Mouse (Mus musculus): Measurements from ENCODE around the gene Tjp2. TPM values are rescaled to one million over a fixed set of nuclear protein-coding genes. Genes with fewer than 3 reads are reported as not detected.

Tjp2 gene
- polyA plus RNA-seq, 1 experiment from 2014 or later: 31.0 TPM

DNA sequence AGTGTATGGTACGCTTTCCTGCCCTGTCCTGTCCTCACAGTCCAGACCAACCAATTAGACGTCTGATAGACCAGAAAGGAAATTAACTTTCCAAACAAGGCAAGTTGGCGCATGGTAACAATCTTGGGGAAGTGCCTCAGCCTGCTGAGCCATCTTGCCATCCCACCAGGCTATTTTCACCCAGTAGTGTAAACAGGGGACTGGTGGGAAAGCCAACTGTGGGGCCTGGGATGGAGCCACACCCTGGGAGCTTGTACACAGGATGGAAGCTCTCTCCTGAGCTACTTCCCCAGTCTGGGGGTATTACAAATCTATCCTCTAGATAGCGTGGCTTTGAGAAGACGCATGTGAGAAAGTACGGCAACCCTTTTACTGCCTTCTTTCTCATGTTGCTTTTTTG, 101.7 kb downstream of the Tjp2 start:
- ATAC-seq (ENCODE audit: low FRiP score, low TSS enrichment): no peak
- H3K4me1 ChIP-seq (ENCODE audit: insufficient read depth, low read length): no peaks in the 10 kb centered on the region
- H3K27ac ChIP-seq (ENCODE audit: low read length): no peak overlapping the region
- H3K9ac ChIP-seq (replicated peaks; ENCODE audit: low read length): no peak overlapping the region
- H3K27me3 ChIP-seq (ENCODE audit: insufficient read depth, low read length): no peaks in the 10 kb centered on the region
- no peak overlapping the region for H3K4me3 ChIP-seq (ENCODE audit: low read length)
- no peak overlapping the region for H3K4me2 ChIP-seq (replicated peaks; ENCODE audit: low read depth, low read length)
- no peaks in the 10 kb centered on the region for H3K9me3 ChIP-seq (ENCODE audit: low read length)
- H3K36me3 ChIP-seq (ENCODE audit: insufficient read depth, low read length): peaks cover 39% of the 10 kb centered on the region
- 94% methylated on average over 6 of the region's 6 CpGs for WGBS

DNA sequence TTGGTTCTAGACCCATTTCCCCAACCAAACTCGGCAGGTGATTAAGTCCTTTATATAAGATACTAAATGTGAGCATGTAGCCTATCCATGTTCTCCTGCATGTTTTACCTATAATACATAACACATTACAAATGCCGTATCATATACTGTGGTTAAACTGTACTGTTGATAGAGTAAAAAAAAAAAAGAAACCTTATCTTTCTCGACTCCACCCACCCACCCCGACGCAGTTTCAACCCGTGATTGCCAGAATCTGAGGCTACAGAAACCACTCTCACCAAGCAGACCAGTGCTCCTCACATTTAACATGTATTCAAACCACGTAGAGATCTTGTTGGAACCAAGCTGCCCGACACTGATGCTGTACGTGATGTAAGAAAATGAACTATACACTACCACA, 102.2 kb downstream of the Tjp2 start:
- H3K9me3 ChIP-seq (ENCODE audit: low read length): no peaks in the 10 kb centered on the region
- H3K36me3 ChIP-seq (ENCODE audit: insufficient read depth, low read length): peaks cover 44% of the 10 kb centered on the region
- H3K9ac ChIP-seq (replicated peaks; ENCODE audit: low read length): no peak overlapping the region
- H3K27ac ChIP-seq (ENCODE audit: low read length): no peak overlapping the region
- no peaks in the 10 kb centered on the region for H3K4me1 ChIP-seq (ENCODE audit: insufficient read depth, low read length)
- H3K4me3 ChIP-seq (ENCODE audit: low read length): no peak overlapping the region
- no peaks in the 10 kb centered on the region for H3K27me3 ChIP-seq (ENCODE audit: insufficient read depth, low read length)
- H3K4me2 ChIP-seq (replicated peaks; ENCODE audit: low read depth, low read length): no peak overlapping the region
- WGBS: 91% methylated on average over 9 of the region's 9 CpGs
- ATAC-seq (ENCODE audit: low FRiP score, low TSS enrichment): no peak

DNA sequence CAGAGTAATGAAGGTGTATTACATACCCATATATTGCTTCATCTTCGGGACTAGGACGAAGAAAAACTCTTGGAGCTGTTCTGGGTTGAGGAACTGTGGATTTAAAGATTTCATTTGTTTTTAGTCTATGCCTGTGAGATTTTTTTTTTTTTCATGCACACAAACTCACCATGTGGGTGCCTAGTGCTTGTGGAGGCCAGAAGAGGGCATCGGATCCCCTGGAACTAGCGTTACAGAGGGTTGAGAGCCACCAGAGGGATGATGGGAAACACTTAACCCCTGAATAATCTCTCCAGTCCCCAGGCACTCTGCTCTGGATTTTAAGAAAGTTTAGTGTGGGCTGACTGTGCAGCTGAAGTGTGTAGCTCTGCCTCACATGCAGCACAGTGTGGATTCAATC, 104.0 kb downstream of the Tjp2 start:
- WGBS: 81% methylated on average over 4 of the region's 4 CpGs
- Histone ChIP-seq H3K4me2 (replicated peaks; ENCODE audit: low read depth, low read length) (no peak overlapping the region), H3K9me3 (ENCODE audit: low read length) (no peaks in the 10 kb centered on the region), H3K27ac (ENCODE audit: low read length) (no peak overlapping the region), H3K4me3 (ENCODE audit: low read length) (no peak overlapping the region), H3K27me3 (ENCODE audit: insufficient read depth, low read length) (no peaks in the 10 kb centered on the region), H3K9ac (replicated peaks; ENCODE audit: low read length) (no peak overlapping the region), H3K4me1 (ENCODE audit: insufficient read depth, low read length) (no peaks in the 10 kb centered on the region), H3K36me3 (ENCODE audit: insufficient read depth, low read length) (peaks cover 47% of the 10 kb centered on the region)
- no peak for ATAC-seq (ENCODE audit: low FRiP score, low TSS enrichment)

DNA sequence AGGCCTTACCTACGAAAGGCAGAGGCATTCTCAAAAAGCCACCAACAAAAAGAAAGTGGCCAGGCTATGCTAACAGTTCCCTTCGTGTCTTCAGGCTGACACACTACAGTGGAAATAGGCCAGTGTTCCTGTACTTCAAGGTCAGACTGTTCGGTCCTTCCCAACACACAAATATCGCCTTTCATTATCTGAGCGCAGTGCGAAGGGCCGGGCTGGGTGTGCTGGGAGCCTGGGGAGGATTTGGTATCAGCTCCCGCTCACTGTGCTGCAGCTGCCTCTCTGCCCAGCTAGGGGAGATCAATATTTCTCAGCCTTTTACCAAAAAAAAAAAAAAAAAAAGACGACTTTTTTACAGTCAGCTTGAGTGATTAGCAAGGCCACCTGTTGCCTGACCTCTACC, 106.1 kb downstream of the Tjp2 start:
- H3K27ac ChIP-seq (ENCODE audit: low read length): no peak overlapping the region
- no peak overlapping the region for H3K9ac ChIP-seq (replicated peaks; ENCODE audit: low read length)
- H3K4me3 ChIP-seq (ENCODE audit: low read length): no peak overlapping the region
- H3K27me3 ChIP-seq (ENCODE audit: insufficient read depth, low read length): no peaks in the 10 kb centered on the region
- WGBS: 53% methylated on average over 9 of the region's 9 CpGs
- no peak for ATAC-seq (ENCODE audit: low FRiP score, low TSS enrichment)
- no peak overlapping the region for H3K4me2 ChIP-seq (replicated peaks; ENCODE audit: low read depth, low read length)
- H3K9me3 ChIP-seq (ENCODE audit: low read length): no peaks in the 10 kb centered on the region
- peaks cover 48% of the 10 kb centered on the region for H3K36me3 ChIP-seq (ENCODE audit: insufficient read depth, low read length)
- H3K4me1 ChIP-seq (ENCODE audit: insufficient read depth, low read length): no peaks in the 10 kb centered on the region

DNA sequence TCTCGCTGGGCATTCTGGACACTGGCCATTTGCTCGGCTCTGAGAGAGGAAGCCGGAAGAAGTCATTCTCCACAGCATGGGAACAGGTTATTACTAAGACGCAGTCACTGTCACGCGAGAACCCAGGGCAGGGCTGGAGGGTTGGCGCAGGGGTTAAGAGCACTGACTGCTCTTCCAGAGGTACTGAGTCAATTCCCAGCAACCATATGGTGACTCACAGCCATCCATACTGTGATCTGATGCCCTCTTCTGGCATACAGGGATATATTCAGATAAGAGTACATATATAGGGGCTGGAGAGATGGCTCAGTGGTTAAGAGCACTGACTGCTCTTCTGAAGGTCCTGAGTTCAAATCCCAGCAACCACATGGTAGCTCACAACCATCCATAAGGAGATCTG, 113.2 kb downstream of the Tjp2 start:
- Histone ChIP-seq H3K27ac (ENCODE audit: low read length) (no peak overlapping the region), H3K36me3 (ENCODE audit: insufficient read depth, low read length) (peaks cover 63% of the 10 kb centered on the region), H3K4me3 (ENCODE audit: low read length) (no peak overlapping the region), H3K9me3 (ENCODE audit: low read length) (no peaks in the 10 kb centered on the region), H3K27me3 (ENCODE audit: insufficient read depth, low read length) (no peaks in the 10 kb centered on the region), H3K4me1 (ENCODE audit: insufficient read depth, low read length) (no peaks in the 10 kb centered on the region), H3K4me2 (replicated peaks; ENCODE audit: low read depth, low read length) (no peak overlapping the region), H3K9ac (replicated peaks; ENCODE audit: low read length) (no peak overlapping the region)
- no peak for ATAC-seq (ENCODE audit: low FRiP score, low TSS enrichment)
- WGBS: 94% methylated on average over 7 of the region's 7 CpGs

DNA sequence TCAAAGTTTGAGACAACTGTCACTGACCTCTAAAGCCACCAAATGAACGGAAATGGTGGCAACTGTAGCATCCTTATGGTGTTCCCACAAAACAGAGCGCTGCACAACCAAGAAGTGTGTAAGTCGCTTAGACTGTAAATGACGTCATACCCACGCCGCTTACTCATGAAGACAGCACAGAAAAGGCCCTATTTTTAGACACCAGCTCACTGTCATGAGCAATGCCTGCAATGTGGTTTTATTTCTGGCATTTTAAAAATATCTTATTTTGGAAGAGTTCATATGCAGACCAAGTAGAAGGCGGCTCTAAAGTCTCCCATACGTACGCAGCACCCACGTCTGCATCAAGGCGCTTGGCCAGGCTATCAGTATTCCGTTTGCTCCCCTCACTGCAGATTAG, 117.1 kb downstream of the Tjp2 start:
- no peak for ATAC-seq (ENCODE audit: low FRiP score, low TSS enrichment)
- Histone ChIP-seq H3K9ac (replicated peaks; ENCODE audit: low read length) (no peak overlapping the region), H3K4me3 (ENCODE audit: low read length) (no peak overlapping the region), H3K4me2 (replicated peaks; ENCODE audit: low read depth, low read length) (no peak overlapping the region), H3K27me3 (ENCODE audit: insufficient read depth, low read length) (no peaks in the 10 kb centered on the region), H3K36me3 (ENCODE audit: insufficient read depth, low read length) (peaks cover 44% of the 10 kb centered on the region), H3K27ac (ENCODE audit: low read length) (no peak overlapping the region), H3K4me1 (ENCODE audit: insufficient read depth, low read length) (no peaks in the 10 kb centered on the region), H3K9me3 (ENCODE audit: low read length) (no peaks in the 10 kb centered on the region)
- WGBS: 95% methylated on average over 12 of the region's 12 CpGs

DNA sequence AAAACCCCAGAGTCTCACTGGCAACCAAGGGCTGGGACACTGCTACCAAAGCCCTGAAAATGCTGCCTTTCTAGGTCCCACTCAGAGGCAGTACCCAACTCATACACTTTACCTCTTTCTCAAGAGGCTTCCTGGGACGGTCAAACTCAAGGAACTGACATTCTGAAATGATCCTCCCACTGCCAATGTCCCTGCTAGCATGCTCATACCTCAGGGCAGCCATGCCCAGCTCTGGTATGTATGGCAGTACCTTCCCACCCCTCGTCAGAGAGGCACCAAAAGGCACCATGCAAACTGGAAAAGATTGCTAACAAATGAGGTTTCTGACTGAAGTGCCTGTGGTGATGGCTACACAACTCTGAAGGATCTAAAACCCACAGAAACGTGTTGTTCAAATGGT, 121.0 kb downstream of the Tjp2 start:
- no peaks in the 10 kb centered on the region for H3K4me1 ChIP-seq (ENCODE audit: insufficient read depth, low read length)
- 71% methylated on average over 3 of the region's 3 CpGs for WGBS
- H3K4me2 ChIP-seq (replicated peaks; ENCODE audit: low read depth, low read length): no peak overlapping the region
- no peak overlapping the region for H3K4me3 ChIP-seq (ENCODE audit: low read length)
- no peaks in the 10 kb centered on the region for H3K27me3 ChIP-seq (ENCODE audit: insufficient read depth, low read length)
- peaks cover 19% of the 10 kb centered on the region for H3K36me3 ChIP-seq (ENCODE audit: insufficient read depth, low read length)
- ATAC-seq (ENCODE audit: low FRiP score, low TSS enrichment): no peak
- no peak overlapping the region for H3K27ac ChIP-seq (ENCODE audit: low read length)
- H3K9ac ChIP-seq (replicated peaks; ENCODE audit: low read length): no peak overlapping the region
- no peaks in the 10 kb centered on the region for H3K9me3 ChIP-seq (ENCODE audit: low read length)

DNA sequence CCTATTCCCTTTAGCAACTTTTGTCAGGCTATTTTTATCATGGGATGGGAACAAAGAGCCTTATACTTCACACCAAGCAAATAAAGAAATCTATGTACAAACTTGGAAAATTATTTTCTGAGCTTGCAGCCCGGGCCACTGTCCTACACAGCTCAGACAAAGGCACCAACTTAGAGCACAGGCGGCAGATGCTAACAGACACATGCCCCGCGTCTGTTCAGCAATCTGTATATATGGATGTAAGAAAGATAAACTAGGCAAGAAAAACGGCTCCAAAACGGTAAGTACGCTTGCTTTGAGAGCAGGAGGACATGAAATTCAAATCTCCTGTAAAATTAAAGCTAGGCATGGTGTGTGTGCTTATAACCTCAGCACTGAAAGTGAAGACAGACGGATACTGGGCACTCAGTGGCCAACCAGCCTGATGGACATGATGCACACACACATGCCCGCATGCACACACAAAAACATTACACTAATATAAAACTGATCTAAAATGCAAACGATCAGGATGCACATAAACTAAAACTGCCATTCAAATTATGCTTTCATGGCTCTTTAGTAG, 122.2 kb downstream of the Tjp2 start:
- H3K4me1 ChIP-seq (ENCODE audit: insufficient read depth, low read length): no peaks in the 10 kb centered on the region
- no peak for ATAC-seq (ENCODE audit: low FRiP score, low TSS enrichment)
- H3K36me3 ChIP-seq (ENCODE audit: insufficient read depth, low read length): peaks cover 14% of the 10 kb centered on the region; the same call in 1 of the 2 replicates
- no peaks in the 10 kb centered on the region for H3K27me3 ChIP-seq (ENCODE audit: insufficient read depth, low read length)
- H3K4me3 ChIP-seq (ENCODE audit: low read length): no peak overlapping the region
- WGBS: 94% methylated on average over 10 of the region's 10 CpGs
- H3K9me3 ChIP-seq (ENCODE audit: low read length): no peaks in the 10 kb centered on the region
- no peak overlapping the region for H3K9ac ChIP-seq (replicated peaks; ENCODE audit: low read length)
- H3K27ac ChIP-seq (ENCODE audit: low read length): no peak overlapping the region
- no peak overlapping the region for H3K4me2 ChIP-seq (replicated peaks; ENCODE audit: low read depth, low read length)

DNA sequence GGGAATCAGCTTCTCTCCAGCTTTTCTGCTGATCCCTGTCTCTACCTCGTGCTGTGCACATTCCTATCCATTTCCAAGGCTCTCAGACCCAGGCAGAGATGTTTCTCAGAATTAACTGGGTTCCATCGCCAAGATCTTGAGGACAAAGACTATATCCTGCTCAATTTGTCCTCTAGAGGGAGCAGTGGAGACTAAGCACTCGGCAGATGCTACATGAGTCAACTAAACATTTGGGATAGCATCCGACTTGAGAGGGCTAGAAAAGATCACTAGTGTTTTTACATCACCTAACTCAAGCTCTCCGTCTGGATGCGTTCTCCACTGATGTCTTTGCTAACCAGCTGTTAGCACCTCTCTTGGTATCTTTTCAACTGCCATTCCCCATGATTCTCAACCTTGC, 123.6 kb downstream of the Tjp2 start:
- Histone ChIP-seq H3K9ac (replicated peaks; ENCODE audit: low read length) (no peak overlapping the region), H3K4me3 (ENCODE audit: low read length) (no peak overlapping the region), H3K4me1 (ENCODE audit: insufficient read depth, low read length) (no peaks in the 10 kb centered on the region), H3K9me3 (ENCODE audit: low read length) (no peaks in the 10 kb centered on the region), H3K36me3 (ENCODE audit: insufficient read depth, low read length) (peaks cover 20% of the 10 kb centered on the region), H3K27ac (ENCODE audit: low read length) (no peak overlapping the region), H3K27me3 (ENCODE audit: insufficient read depth, low read length) (no peaks in the 10 kb centered on the region), H3K4me2 (replicated peaks; ENCODE audit: low read depth, low read length) (no peak overlapping the region)
- WGBS: 77% methylated on average over 6 of the region's 6 CpGs
- ATAC-seq (ENCODE audit: low FRiP score, low TSS enrichment): no peak

DNA sequence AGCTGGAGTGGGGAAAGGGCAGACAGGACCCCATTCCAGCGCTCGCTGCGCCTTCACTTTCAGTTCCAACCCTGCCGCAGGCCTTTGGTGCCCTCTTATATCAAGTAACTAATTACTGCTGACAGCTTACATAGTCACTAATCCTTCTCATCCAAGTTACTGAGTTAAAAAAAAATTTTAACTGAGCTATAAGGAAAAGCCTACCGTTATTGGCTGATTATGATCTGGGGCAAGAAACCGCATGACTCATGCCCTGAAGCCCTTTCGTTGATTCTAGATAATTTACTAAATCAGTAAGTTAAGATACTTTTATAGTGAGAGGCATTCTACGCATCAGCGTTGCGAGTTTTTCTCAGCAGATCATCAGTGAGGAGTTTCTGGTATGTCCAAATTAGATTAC, 126.1 kb downstream of the Tjp2 start:
- Histone ChIP-seq H3K4me1 (ENCODE audit: insufficient read depth, low read length) (no peaks in the 10 kb centered on the region), H3K4me3 (ENCODE audit: low read length) (no peak overlapping the region), H3K36me3 (ENCODE audit: insufficient read depth, low read length) (peaks cover 36% of the 10 kb centered on the region), H3K27ac (ENCODE audit: low read length) (no peak overlapping the region), H3K9me3 (ENCODE audit: low read length) (no peaks in the 10 kb centered on the region), H3K9ac (replicated peaks; ENCODE audit: low read length) (no peak overlapping the region), H3K27me3 (ENCODE audit: insufficient read depth, low read length) (no peaks in the 10 kb centered on the region), H3K4me2 (replicated peaks; ENCODE audit: low read depth, low read length) (no peak overlapping the region)
- 73% methylated on average over 10 of the region's 10 CpGs for WGBS
- ATAC-seq (ENCODE audit: low FRiP score, low TSS enrichment): no peak
